Mouse (Mus musculus) lung, adult 2 months (tissue): ENCODE results near the gene Rasal2.

Experiments
- CTCF ChIP-seq: fragments of 200-500 bp; IDR thresholded peaks from 2 replicates; pipeline ENCODE4 v1.5.1; 2011; ENCODE audit warnings: mild to moderate bottlenecking, low read length, control low read depth; ENCODE audit not compliant: insufficient read depth
- POLR2A ChIP-seq: fragments of 200-500 bp; IDR thresholded peaks from 2 replicates; pipeline ENCODE4 v1.6.1; 2011; ENCODE audit warnings: low read depth, mild to moderate bottlenecking, control low read depth, low read length, borderline replicate concordance; ENCODE audit errors: extremely low read depth

DNA sequence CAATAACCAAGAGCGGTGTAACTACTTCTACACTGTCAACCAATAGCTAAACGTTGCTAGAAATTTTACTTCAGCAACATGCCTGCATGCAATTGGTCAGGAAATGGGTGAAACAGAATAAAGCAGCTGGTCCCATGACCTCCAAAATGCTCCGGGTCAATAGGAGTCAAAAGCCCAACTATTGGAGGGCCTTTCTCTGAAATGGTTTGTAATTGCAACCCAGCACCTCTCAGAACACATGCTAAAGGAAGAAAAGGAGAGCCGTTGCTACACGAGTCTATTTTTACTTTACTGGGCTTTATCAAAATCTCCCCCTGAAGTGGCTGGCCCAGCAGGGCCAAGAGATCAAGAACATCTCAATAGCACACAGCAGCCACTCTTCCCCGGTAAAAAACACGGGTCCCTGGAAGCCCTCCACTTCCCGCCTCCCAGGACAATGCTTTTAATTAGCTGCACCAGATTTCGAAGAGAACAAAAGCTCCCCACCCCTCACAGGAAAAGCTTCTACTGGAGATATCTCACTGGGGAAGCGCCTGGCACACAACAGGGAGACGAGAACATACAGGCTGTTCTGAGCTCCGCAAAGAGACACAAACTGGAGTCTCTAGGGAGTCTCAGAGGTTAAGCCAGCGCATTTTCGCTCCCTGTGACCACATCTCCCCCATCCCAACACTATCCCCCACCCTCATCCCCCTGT is 30.8 kb upstream of the Rasal2 start:
- TF ChIP-seq CTCF (no peak), POLR2A (peak; percentile 47; the same call in 1 of the 2 replicates)
